Mouse (Mus musculus) bone marrow, adult 2 months (tissue): ENCODE results near the gene Grin2b. TPM values are rescaled to one million over a fixed set of nuclear protein-coding genes. Genes with fewer than 3 reads are reported as not detected.

Experiments
- H3K27ac ChIP-seq: fragments of 200-500 bp; 2 replicates; pipeline ENCODE4 v1.5.1; 2012; ENCODE audit warnings: low read depth, mild to moderate bottlenecking, control low read depth, inconsistent platforms, low read length; ENCODE audit not compliant: control insufficient read depth, poor library complexity, insufficient read depth
- H3K4me1 ChIP-seq: fragments of 200-500 bp; 2 replicates; pipeline ENCODE4 v1.6.1; 2011; ENCODE audit warnings: low read length; ENCODE audit not compliant: control insufficient read depth, insufficient read depth
- H3K4me3 ChIP-seq: fragments of 200-500 bp; replicated peaks from 2 replicates; pipeline ENCODE3; 2011; ENCODE audit warnings: mild to moderate bottlenecking, low read depth, low read length, control low read depth; ENCODE audit not compliant: control insufficient read depth
- CTCF ChIP-seq: fragments of 200-500 bp; IDR thresholded peaks from 2 replicates; pipeline ENCODE4 v1.5.1; 2011; ENCODE audit warnings: low read length, control low read depth; ENCODE audit not compliant: control insufficient read depth, insufficient read depth
- POLR2A ChIP-seq: fragments of 200-500 bp; IDR thresholded peaks from 2 replicates; pipeline ENCODE4 v1.6.1; 2011; ENCODE audit warnings: low read depth, mild to moderate bottlenecking, control low read depth, low read length, borderline replicate concordance; ENCODE audit not compliant: control insufficient read depth
- WGBS: fragments of 180-500 bp; shearing (Covaris S2); methylation state at CpG from one replicate; pipeline ENCODE4 v1.1.7; 2018; 5-methylcytosine and 5-hydroxymethylcytosine counted together
- polyA plus RNA-seq: library from polyadenylated mRNA; stranded (reverse); fragments of >200 nt; gene quantifications from 2 replicates; pipeline ENCODE4 v1.2.4, GENCODE M21; 2011; ENCODE audit warnings: low replicate concordance; ENCODE audit not compliant: missing spikeins, insufficient read depth, insufficient read length

Grin2b gene
- polyA plus RNA-seq, 1 experiment, result 0.10 TPM

GRCm38 (mm10) chr6:136070101-136070500 lies 103.2 kb downstream of the Grin2b start:
- Histone ChIP-seq H3K4me1 (no peaks in the 10 kb centered on the region), H3K27ac (no peak overlapping the region), H3K4me3 (no peak overlapping the region)
- TF ChIP-seq POLR2A (no peak), CTCF (no peak)
- WGBS, result 70% methylated on average over 7 of the region's 7 CpGs

GRCm38 (mm10) chr6:136053346-136053745 lies 120.0 kb downstream of the Grin2b start:
- TF ChIP-seq POLR2A (no peak), CTCF (no peak)
- no peak overlapping the region for H3K27ac ChIP-seq
- 19% methylated on average over 1 of the region's 1 CpGs for WGBS
- H3K4me1 ChIP-seq, result no peaks in the 10 kb centered on the region
- H3K4me3 ChIP-seq, result no peak overlapping the region

GRCm38 (mm10) chr6:136050346-136050745 lies 123.0 kb downstream of the Grin2b start:
- H3K4me1 ChIP-seq, result no peaks in the 10 kb centered on the region
- no peak overlapping the region for H3K27ac ChIP-seq
- no peak overlapping the region for H3K4me3 ChIP-seq
- WGBS, result 80% methylated on average over 4 of the region's 4 CpGs
- TF ChIP-seq CTCF, result no peak
- TF ChIP-seq POLR2A, result no peak

GRCm38 (mm10) chr6:136048084-136048483 lies 125.2 kb downstream of the Grin2b start:
- no peak overlapping the region for H3K27ac ChIP-seq
- H3K4me1 ChIP-seq, result no peaks in the 10 kb centered on the region
- TF ChIP-seq POLR2A, result no peak
- TF ChIP-seq CTCF, result no peak
- no peak overlapping the region for H3K4me3 ChIP-seq
- 76% methylated on average over 2 of the region's 2 CpGs for WGBS

- TF ChIP-seq CTCF (no peak), POLR2A (no peak)
- whole genome bisulfite sequencing, result 81% methylated on average over 7 of the region's 7 CpGs
- H3K27ac ChIP-seq, result no peak overlapping the region
- H3K4me3 ChIP-seq, result no peak overlapping the region
- no peaks in the 10 kb centered on the region for H3K4me1 ChIP-seq
Measured at GRCm38 (mm10) chr6:136046091-136046490, 127.2 kb downstream of the Grin2b start.

DNA sequence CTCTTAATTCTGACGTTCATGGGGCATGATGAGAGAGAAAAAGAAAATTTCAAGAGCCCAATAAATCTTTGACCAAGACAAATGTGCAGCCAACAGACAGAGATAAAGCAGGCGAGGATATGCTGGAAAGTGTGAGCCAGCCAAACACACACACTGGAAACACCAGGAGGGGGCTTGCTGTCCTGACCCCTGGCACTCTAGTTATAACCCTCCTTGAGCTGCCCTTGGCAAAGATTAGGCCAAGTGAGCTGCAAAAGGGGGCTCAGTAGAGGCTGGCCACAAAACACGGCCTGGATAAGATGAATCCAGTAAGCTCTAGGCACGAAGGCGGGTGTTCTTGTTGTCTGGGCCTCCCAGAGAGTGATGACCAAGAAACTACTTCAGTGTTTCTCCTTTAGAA lies 128.8 kb downstream of the Grin2b start:
- WGBS, result 79% methylated on average over 5 of the region's 5 CpGs
- Histone ChIP-seq H3K4me1 (no peaks in the 10 kb centered on the region), H3K4me3 (no peak overlapping the region), H3K27ac (no peak overlapping the region)
- TF ChIP-seq POLR2A, result no peak
- no peak for TF ChIP-seq CTCF

- Histone ChIP-seq H3K27ac (no peak overlapping the region), H3K4me1 (no peaks in the 10 kb centered on the region), H3K4me3 (no peak overlapping the region)
- TF ChIP-seq POLR2A (no peak), CTCF (no peak)
- WGBS, result 68% methylated on average over 3 of the region's 3 CpGs
Measured at GRCm38 (mm10) chr6:136042375-136042774, 130.9 kb downstream of the Grin2b start.

DNA sequence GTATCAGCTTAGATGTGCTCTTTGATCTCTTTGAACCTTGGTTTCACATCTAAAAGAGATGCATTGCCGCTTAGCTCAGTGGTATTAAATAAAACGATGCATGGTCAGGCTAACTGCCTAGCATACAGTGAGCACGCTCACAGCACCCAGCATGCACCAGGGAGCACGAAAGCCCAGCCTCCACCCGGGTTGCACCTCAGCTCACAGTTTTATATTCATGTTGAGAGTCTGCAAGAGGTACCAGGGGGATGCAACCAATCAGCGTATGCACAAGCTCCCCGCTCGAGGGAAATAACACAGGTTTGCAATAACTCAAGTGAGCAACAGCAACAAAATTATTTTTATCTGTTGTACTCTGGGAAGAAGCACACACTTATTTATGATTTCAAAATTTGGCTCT lies 131.5 kb downstream of the Grin2b start:
- TF ChIP-seq POLR2A, result no peak
- no peak for TF ChIP-seq CTCF
- 81% methylated on average over 8 of the region's 8 CpGs for WGBS
- H3K4me3 ChIP-seq, result no peak overlapping the region
- no peaks in the 10 kb centered on the region for H3K4me1 ChIP-seq
- H3K27ac ChIP-seq, result no peak overlapping the region

- WGBS, result 59% methylated on average over 3 of the region's 3 CpGs
- Histone ChIP-seq H3K4me3 (no peak overlapping the region), H3K4me1 (no peaks in the 10 kb centered on the region), H3K27ac (no peak overlapping the region)
- TF ChIP-seq POLR2A (no peak), CTCF (no peak)
Measured at GRCm38 (mm10) chr6:136040931-136041330, 132.4 kb downstream of the Grin2b start.
